Mouse (Mus musculus) ovary, postnatal 36 days (tissue): ENCODE data around the gene Gm853.

Experiments used
- DNase-seq: peaks from one replicate; pipeline ENCODE4 v3.0.0; 2022; ENCODE audit warnings: low spot score, mixed read lengths

Gene Gm853

DNA sequence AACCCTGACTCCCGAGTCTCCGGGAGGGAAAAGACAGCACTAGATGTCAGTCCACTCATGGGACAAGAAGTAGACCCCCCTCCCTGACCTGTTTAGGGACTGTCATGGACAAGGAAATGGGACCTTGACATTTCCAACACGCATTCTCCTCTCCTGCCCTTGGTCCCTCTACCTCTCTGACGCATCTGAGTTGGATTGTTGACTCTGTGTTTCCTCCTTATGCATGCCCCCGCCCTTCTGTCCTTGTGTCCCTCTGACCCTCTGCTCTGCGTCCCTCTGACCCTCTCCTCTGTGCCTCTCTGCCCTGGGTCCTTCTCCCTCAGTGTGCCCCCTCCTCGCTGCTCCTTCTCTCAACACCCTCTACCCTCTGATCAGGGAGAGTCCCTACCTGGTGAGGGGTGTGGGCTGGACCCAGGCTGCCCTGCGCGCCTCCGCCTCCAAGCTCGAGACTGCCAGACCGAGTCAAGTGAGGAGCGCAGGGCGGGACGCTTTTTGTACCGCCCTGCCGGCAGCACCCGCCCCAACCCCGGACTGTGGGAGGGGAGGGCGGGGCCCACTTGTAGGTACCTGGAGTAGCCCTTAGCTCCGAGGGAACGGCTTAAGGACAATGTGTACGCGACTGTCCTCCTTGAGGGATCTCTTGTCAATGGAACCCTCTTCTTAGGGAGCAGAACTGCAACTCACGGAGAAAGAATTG, 47.7 kb downstream of the Gm853 start:
- peak; percentile 69 for DNase-seq

DNA sequence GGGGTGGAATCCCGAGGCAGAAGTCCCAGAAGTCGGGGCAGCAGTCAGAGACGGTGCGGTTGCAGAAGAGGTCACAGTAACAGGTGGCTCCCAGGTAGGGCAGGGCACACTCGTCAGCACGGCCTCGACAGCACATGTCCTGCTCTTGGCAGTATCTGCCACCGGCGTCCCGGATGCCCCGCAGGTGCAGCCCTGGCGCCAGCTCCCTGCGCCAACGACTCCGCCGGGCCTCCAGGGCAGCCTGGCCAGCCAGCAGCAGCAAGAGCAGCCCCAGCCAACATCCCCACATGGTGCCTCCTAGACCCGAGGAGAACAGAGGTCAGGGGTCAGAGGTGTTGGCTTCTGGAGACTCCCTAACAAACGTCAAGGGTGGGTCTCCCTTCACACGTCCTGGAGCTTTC, 48.3 kb downstream of the Gm853 start:
- no peak for DNase-seq

DNA sequence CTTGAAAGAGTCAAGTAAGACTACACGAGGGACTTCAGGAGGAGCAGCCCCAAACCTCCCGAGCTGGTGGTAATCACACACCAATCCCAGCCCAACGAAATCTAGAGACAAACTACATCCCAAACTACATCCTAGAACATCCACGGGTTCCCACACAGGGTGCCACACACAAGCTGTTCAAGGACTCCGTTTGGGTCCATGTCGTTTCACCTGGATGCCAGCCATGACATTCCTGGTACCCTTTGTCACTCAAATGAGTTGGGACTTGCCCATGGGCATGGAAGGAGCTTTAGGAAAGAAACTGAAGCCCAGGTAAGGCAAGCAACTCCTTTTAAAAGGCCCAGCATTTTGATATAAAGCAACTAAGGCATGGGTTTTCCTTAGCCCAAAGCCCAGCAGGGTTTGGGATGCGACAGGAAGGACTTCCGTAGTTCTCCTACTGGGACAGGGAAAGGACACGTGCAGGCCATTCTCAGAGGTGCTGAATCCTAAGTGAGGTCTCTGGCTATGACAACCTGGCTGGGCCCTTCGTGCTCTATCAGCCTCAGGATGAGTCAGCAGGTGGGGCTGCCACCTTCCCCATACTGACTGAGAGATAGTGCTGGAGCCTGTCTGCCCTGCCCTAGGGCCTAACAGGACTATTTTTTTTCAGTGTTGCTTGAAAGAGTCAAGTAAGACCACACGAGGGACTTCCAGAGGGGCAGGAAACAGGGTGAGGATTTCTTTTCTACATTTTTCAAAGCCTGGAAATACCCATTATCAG, 49.0 kb downstream of the Gm853 start:
- no peak for DNase-seq

DNA sequence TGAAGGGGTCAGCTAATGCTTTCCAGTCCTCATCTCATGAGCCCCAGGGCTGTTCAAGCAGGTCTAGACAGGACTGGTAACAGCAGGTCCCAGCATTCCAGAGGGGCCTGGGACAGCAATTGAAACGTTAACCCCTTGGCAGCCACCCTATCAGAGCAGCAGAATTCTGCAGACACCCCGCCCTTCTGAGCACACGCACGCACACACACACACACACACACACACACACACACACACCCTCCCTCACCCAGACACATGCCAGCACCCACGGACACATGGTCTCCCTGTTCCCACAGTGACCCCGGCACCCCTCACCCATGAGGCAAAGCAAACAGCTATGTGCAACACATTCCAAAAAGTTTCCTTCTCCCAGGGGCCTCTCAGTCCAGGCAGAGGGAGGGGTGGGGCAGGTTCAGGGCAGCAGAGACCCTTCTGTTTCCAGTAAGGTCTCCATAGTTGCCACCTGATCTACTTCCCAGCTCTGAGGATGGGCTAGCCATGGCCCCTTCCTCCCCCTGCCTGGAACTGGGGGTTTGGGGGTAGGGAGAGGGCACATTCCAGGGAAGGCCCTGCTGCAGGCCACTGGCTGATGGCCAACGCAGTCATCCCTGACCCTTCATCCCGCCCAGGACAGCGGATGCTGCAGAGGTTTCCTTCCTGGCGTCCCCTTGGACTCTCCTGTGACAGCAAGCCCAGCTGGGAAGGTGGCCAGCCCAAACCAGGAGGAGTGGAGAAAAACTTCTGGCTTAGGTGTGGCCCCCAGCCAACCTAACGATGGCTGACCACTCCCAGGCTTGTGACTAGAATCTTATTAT, 50.0 kb downstream of the Gm853 start:
- peak; percentile 49 for DNase-seq

DNA sequence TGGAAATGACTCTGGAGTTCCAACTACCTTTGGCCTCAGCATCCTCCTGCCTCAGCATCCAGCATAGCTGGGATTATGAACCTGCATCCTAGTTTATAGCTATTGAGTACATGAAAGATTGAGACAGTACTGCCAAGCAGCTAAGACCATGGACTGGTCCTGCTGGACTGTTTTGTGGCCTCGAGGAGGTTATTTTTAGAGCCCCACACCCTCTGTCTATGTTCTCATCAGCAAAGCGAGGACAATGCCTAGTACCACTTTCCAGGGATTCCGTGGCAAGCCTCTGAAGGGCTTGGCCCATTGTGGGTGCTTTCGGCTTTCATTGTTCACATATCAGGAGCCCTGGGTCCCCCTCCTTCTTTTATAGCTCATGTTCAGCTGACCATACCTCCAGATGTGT, 51.8 kb downstream of the Gm853 start:
- no peak for DNase-seq

DNA sequence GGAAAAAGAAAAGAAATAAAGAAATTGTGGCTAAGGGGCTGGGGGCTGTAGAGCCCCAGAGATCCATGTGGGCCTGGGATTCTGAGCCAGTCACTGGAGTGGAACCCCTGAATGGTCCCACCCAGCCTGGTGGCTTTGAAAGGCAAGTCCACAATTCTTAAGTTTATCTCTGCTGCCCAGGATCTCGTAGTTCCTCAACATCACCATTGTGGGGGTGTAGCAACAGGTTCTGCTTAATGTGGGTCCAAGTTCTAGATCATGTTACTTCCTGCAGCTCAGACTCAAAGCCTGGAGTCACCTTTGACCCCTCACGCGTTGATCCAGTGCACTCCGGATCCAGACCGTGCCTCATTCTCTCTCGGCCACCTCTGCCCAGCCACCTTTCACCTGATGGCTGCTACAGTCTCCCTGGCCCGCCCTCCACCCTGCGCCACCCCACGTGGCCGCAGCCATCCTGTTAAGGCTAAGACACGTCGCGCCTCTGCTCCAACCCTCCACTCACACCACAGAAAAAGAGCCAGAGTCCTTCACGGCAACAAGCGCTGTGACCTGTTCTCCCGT, 52.7 kb downstream of the Gm853 start:
- no peak for DNase-seq

DNA sequence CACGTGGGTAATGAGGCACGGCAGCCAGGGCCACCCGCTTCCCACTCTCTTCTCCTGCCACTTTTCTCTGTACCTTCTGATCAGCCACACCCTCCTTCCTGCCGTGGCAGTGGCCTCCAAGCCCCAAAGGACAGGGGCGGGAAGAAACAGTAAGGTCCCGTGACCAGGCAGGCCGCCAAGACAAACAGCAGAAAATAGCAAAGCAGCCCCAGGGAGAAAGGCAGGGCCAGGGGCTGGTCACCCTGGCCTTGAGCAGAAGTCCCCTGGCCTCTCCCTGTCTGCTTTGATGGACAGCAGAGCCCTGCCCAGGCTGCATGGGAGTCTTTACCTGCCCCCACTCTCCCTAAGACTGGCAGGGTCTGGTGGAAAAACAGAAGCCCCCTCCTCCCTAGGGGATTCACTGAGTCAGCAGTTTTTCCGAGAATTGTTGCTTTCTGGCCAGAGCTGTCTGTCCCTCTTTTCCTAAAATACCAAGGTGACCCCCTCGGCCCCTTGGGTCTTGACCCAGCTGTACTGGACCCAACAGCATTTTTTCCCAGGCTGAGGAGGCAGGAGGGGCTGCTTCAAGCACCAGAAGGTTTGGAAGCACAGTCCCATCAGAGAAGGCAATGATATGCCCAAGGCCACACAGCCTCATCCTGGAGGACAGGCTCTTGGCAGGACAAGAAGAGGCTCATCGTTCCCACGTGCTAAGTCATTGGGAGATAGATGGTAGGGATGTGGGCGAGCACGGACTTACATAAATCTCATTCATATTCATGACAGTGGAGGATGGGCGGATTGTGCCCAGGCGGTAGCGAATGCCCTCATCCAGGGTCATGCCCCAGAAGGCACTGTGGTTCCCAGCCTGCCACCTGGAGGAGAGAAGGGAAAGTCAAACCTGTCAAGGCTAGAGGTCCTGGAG, 53.7 kb downstream of the Gm853 start:
- peak; percentile 88 for DNase-seq

DNA sequence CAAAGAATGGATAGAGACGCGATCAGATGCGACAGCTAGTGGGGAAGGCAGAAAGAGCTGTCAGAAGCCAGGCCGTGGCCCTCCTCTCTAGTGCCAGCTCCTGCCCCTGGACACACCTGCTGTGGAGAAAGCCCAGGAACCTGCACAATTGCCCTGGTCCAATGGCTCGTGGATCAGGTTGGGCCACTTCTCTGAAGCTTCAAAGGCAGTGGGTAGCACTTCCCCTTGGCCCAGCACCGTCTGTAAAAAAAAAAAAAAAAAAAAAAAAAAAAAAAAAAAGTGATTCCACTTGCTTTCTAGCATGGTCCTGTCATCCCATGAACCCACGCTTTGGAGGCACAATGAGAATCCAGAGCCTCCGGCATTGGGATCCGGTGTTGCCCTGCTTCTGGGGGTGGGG, 54.4 kb downstream of the Gm853 start:
- no peak for DNase-seq

DNA sequence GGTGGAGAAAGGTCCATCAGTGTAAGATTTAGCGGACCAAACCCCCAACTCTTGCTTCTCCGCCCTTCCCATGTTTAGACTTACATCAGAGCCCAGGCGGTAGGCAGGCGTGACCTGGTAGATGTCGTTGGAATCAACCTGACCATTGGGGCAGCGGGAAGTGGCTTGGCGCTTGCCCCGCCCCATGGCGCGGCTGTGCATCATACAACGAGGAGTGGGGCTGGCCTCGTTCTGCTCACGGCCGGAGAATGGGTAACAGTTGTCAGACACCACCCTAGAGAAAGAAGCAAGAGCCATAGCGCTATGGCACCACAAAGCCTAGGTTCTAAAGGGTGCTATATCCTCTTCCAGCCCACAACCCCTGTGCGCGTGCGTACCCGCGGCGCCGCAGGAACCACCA, 54.9 kb downstream of the Gm853 start:
- no peak for DNase-seq

DNA sequence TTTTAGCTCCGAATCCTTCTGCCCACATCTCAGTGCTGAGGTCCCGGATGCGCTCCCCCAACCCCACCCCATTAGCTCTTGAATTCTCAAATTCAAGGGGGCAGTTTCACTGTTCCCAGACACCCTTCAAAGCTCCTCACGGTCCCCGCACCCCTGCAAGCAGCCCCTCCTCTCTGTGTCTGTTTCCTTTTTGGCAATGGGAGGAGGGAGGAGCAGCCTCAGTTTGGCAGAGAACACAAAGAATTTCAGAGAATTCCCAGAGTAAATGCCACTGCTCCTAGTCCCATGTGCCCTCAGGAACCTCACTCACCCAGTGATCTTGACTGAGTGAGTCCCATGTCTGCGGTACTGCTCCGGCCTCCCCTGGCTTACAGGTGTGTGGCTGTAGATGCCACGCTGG, 55.6 kb downstream of the Gm853 start:
- no peak for DNase-seq

DNA sequence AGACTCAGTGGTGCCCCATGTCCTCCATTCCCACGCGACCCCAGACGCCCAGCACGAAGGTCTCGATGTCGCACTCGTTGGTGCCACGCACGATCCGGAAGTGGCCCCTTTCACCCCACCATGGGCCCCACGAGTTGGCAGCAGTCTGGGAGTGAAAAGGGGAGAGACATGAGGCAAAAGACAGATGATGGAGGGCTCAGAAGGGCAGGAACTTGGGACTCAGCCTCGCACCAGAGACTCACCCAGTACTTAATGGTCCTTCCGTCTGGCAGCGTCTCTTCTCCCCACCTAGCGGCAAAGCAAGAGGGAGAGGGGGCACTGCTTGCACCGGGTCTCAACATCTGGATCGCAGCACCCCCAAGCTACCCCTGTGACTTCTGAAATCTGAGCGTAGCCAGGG, 56.1 kb downstream of the Gm853 start:
- DNase-seq = no peak

DNA sequence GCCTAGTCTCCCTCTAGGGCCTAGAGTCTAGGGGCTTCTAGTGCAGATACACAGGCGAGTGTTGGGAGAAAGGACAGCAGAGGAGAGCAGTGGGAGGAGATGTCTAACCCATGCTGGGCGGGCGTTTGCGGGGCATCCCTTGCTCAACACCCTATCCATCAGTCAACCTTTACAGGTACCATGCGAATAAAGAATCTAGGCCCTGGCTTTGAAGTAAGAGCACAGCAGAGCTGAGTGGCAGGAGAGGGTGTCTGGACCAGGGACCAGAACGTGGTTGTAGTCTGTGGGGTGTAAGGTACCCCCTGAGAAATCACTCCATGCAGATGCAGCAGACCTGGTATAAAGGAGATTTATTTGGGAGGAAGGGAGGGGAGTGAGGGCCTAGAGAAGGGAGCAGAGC, 58.1 kb downstream of the Gm853 start:
- DNase-seq = no peak

DNA sequence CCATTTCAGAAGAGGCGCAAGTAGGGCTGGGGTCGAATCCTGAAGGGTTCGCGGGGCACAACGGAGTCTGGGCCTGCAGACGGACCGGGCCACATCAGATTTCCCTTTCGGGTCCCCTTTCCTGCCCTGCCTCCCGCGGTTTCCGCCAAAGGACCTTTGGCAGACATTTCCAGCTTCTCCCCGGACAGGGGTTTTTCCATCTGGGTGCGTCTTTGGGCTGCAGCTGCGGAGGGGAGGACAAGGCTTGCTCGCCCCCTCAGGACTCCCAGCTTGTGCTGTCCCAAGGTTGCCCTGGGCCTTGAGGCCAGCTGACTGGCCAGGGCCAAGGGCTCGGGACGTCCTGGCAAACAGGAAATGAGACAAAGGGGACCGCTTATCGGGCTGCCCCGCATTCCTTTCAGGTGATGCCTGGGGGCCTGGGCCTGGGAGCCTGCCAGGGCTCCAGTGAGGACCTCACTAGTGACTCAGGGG, 58.8 kb downstream of the Gm853 start:
- peak; percentile 44 for DNase-seq

DNA sequence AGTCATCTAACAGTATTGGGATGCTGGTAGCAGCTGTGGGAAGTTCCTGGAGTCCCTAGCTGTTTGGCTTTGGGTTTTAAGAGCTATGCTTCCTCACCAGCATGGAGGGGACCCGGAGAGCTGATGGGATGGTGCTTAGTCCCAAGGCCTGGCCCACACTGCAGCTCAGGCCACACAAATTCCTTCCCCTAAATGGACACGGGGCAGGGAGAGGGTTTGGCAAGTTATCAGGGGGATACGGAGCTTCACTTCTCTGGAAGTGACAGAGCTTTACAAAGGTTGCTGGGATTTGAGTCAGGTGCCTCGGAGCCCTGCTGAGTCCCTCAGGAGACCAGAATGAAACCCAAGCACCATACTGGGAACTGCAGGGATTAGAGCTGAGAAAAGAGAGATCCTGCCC, 60.9 kb downstream of the Gm853 start:
- no peak for DNase-seq
